Mouse (Mus musculus) CD4-positive, CD25-positive, alpha-beta regulatory T cell, adult 2 months (primary cell): ENCODE results near the gene Slc4a11.

Source experiments
- DNase-seq: peaks from one replicate; pipeline ENCODE4 v3.0.0-alpha.2; 2012; ENCODE audit warnings: low read depth, low spot score

Slc4a11 gene

DNA sequence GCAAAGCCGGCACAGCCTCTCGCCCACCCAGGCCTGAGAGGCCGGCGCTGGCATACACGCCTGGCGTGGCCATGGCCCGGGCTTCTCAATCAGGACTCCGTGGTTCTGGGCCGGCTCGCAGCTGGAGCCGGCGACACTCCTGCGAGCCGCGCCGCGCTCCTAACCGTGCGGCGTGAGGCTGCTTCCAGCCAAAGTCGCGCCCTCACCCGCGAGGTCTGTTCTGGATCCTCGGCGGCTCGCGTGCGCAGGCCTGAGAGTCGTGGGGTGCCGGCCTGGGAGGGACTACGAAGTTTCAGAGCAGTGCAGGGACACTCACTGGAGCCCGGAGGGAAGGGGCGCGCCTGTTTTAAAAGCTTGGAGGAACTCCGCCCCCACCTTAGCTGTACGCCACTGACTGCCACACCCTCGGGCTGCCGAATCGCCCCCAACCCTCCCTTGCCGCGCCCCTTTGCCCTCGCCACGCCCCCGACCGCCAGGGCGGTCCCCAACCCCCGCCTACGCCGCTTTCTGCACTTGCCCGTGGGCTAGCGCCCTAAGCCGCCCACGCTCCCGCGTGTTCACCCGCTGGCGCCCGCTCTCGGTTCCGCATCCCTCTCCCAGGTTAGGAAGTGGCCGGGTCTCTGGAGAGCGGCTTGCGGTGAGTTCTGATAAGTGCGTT, at the start of gene Slc4a11:
Gene Slc4a11, minus strand, starts transcription at position 367 of the 658 bp plus-strand sequence.
- DNase-seq: peak; percentile 59

DNA sequence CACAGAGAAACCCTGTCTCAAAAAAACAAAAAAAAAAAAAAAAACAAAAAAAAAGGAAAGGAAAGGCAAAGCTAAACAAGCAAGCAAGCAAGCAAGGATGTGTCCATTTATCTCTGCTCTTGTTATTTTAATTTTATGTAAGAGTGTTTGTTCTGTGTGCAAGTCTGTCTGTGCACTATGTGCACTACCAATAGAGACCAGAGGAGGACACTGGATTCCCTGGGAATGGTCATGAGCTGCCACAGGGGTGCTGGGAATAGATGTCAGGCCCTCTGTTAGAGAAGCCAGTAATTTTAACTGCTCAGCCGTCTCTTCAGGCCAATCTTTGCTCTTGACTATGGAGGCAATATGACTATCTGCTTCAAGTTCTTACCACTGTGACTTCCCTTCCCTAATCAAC, 46.3 kb upstream of the Slc4a11 start:
- DNase-seq: no peak

DNA sequence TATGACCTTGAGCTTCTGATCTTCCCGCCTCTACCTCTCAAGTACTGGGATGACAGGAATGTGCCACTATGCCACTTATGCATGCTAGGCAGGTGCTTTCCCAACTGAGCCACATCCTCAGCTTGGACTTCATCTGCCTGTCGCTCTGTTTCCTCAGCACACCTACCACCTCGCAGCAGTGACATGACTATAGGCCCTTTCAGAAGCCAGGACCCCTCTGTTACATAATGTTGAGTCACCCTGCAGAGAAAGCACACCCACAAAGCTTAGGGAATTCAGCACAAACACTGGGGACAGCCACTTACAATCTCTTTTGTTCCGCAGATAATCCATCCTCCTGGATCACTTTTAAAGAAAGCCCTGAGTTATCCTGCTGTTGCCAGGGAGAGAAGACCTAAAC, 42.8 kb upstream of the Slc4a11 start:
- no peak for DNase-seq

DNA sequence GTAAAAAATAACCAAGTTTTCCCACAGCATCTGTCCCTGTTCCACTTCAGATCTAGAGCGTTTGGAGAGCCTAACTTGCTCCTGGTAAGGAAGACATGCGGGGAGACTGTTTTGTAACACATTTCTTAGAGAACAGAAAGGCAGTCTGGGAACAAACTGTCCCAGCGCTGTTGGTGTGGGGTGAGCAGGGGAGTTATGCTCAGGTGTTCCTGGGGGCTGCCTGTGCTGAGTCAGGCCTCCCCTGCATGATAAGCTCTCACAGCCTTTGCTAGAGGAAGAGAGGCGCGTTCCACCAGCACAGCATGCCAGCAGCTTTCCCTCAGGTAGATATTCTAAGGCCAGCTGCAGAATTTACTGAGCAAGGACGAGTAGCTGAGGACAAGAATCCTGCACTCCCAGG, 40.7 kb upstream of the Slc4a11 start:
- no peak for DNase-seq

DNA sequence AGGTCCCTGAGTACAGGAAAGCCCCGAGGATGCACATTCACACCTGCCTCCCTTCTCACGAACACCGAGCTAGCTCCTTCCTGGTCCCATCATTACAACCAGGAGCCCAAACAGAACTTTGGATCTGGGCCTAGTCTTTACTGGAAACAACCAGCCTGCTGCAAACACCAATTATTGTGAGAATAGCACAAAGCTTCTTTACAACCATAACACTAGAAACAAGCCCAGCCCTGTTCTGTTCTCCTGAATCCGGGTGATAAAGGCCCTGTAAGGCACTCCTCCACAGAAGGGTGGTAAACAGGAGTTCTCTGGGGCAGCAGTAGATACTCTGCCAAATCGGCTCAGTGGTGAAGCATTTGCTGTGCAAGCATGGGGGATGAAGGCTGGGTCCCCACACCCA, 38.0 kb upstream of the Slc4a11 start:
- DNase-seq: no peak

DNA sequence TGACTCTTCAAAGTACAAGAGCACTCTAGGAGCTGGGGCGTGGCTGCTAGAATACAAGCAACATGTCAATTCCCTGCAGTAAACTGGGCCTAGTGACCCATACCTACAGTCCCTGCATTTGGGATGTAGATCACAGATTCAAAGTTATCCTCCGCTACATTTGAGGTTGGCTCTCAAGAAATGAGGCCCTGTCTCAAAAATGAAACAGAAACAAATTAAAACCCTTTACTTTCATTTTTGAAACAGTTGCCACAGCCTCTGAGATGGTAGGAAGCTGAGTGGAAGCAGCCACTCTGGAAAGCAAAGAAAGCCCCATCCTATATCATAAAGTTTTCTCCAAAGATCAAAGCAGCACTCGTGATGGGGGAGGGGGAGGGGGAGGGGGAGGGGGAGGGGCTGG, 36.1 kb upstream of the Slc4a11 start:
- DNase-seq: peak; percentile 47

DNA sequence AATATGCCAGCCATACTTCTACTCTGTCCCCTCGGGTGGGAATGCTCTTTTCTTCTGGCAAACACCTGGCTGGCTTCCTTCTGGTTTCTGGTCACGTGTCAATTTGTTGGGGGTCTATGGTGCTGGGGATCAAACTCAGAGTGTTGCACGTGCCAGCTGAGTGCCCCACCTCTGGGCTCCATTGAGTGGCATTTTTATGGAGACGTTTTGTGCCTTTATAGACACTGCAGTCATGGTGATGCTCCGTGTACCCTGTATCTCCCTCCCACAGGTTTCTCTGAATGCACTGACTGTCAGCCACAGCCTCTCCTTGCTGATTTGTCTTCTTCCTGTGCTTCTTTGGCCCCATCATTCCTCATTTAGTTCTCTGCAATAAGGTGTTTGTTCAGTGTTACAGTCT, 34.5 kb upstream of the Slc4a11 start:
- no peak for DNase-seq

DNA sequence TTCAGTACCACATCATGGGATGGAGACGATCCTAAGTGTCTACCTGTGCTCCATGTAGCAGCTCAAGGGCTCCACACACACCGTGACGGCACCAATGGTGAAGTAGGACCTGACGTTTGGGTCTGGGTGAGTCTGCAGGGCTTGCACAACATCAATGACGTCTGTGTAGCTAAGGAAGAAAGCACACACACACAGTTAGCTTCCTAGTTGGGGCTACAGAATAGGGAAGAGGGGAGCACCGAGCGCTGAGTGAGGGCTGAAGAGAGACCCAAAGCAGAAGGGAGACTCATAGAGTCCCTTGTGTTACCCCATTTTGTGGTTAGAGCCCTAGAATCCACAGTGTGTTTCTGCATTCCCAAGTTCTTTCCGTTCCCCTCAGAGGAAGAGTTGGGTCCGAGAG, 33.4 kb upstream of the Slc4a11 start:
- no peak for DNase-seq

DNA sequence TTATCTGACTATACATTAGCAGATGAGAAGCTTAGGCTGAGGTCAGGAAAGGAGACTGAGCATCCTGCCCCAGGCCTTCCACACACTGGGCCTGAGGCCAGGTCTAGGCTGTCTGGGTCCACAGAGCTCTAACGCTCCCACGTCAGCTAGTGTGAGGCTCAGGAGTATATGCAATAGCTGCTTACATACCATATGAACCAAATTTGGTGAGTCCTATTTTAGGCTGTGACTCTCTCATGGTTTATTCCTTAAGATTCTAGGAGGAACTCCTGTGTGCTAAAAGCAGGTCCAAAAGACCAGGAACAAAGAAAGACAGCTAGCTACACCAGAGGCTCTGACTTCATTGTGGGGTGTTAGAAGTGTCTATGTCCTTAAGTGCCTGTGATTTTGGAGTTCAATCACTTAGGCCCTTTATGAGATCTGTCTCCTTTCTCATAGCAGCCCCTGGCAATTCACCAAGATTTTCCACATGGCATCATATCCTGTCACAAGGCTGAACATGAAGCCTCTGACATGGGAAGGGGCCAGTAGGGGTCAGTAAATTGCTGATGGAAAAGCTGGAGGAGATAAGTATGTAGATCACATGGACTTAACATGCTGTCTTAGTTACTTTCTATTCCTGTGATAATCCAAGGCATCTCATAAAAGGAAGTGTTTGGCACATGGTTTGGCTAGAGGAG, 31.7 kb upstream of the Slc4a11 start:
- no peak for DNase-seq

DNA sequence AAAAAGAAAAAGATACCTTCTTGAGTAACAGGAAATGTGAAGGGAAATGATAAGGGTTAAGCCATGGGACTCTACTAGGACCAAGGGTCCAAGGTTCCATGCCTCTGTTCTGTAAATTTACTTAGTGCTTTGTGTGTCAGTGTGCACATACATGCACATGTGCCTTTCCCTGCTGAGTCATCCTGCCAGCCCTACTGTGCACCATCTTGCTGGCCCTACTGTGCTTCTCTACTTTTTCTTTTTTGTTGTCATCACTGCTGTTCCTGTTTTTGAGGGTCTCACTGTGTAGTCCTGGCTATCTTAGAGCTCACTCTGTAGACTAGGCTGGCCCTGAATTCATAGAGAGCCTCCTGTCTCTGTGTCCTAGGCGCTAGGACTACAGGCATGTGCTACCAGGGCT, 30.4 kb upstream of the Slc4a11 start:
- no peak for DNase-seq

DNA sequence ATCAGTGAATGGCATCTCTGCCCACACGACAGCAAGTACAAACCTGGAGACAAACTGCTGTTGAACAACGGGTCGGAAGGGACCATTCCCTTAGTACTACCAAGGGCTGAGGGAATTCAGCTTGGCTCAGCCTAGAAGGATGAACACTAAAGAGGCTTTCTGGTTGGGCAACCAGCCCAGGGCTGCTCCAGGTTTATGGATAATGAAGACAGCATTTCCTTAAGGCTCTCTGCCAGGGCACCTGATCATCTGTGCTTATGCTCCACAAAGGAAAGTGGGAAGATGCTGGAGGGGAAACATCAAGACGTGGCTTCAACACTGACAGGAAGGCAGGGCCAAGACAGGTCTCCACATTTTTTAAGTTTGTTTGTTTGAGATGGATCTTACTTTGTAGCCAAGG, 27.1 kb upstream of the Slc4a11 start:
- no peak for DNase-seq

DNA sequence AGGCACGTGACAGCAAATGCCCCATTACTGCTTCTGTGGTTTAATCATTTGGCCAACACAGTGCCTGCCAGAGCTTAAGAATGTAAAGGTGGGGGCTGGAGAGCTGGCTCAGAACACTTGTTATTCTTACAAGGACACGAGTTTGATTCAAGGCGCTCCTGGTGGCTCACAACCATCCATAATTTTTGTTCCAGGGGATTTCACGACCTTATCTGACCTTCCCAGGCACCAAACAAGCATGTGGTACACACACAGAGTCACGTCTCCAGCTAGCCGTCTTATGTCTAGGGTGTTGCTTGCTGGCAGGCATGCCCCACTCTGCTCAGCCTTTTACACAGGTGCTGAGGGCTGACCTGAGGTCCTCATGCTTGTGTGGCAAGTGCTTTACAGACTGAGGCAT, 20.6 kb upstream of the Slc4a11 start:
- no peak for DNase-seq

DNA sequence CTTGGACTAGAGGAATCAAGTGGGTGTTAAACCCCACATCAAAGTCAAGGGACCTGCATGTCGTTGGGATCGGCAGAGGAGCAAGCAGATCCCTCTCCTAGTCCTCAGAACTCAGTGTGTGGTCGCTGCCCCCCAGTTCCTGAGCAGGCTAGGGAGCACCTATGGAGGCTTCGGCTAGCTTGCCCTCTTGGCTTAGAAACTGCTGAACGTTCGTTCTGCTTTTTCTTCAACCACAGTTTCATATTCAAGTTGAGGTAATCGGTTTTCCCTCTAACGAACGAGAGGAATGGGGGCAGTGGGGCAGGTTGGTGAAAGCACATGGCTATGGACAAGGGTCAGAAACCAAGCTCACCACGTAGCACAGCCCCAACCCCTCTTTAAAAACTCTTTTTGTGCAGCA, 9.7 kb upstream of the Slc4a11 start:
- DNase-seq: no peak

DNA sequence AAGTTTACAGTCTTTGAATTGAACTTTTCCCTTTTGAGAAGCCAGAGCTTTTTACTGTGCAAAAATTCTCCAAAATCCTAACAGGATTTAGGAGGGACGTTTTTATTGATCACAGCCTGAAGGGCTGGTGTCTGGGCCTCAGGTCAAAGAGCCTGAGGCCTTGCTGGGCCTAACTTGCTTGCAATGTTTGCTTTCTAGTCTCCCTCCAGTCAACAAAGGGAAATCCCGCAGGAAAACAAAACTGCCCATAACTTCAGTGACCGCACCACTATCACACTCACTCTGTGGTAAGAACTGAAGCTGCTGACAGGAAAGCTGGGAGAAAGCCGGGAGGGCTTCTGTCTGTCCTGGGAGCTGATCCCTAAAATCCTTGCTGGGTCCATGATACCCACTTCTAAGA, 9.3 kb upstream of the Slc4a11 start:
- no peak for DNase-seq

DNA sequence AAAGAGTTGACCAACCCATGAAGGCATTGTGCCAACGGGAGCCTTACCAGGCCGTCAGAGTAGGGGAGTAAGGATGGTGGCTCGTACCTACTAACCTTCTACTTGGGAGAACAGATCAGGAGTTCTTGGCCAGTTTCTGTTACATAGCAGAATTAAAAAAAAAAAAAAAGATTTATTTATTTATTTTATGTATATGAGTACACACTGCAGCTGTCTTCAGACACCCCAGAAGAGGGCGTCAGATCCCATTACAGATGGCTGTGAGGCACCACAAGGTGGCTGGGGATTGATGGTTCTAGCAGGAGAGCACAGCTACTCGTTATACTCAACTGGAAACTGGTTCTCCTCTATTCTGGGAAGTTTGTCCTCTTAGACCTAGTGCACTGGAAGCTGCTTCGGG, 7.9 kb upstream of the Slc4a11 start:
- DNase-seq: no peak

DNA sequence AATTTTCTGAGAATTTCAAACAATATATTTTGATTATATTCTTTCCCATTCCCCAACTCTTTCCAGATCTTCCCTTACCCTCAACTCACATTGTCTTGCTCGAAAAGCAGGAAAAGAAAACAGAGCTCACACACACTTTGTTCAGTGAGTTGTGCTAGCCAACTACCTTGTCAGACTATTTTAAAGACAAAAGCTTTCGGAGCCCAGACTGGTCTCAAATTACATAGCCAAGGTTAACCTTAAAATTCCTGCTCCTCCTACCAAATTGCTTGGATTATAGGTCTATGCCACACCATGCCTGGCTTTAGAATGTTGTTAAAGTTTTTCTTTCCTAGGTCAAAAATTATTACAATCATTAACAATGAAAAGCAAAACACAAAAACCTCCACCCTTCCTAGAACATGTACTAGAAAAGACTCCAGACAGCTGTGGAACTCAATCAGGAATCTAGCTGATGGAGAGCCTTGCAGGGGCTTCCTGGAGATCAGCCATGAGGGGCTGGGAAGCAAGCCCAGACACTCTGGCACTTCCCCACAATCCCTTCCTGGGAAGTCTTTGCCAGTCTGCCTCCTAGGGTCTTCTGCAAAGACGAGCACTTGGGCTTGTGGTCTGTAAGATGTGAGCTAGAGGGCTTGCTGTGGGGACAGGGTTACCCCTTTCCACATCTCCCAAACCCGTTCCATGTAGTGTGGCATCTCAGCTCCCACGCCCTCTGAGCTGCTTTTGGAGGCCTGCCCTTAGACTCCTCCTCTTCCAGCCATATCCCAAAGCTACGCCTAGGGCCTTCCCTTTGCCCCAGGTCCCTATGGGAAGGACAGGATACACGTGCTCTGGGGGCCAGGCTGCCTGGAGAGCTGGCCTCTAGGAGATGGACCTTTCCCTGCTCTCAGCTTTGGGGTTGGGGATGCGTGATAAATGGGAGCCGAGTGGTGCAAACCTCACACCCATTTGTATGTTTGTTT, 7.0 kb upstream of the Slc4a11 start:
- no peak for DNase-seq

DNA sequence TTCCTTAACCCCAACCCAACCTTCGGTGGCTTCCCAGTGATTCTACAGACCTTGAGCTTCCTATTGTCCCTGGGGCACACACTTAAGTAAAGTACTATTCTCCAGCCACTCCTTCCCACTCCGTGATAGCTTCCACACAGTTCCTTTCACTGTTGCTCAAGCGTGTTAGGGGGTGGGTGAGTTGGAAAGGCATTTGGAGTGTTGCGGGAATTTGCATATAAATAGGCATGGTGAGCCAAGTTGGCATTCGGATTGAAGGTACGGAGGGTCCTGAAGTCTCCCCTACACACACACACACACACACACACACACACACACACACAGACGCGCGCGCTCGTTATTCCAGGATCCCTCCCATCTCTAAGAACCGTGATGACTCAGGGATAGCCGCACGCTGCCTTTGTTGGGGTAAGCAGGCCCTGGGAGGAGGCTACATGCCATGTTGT, 525 bp upstream of the Slc4a11 start:
- no peak for DNase-seq

DNA sequence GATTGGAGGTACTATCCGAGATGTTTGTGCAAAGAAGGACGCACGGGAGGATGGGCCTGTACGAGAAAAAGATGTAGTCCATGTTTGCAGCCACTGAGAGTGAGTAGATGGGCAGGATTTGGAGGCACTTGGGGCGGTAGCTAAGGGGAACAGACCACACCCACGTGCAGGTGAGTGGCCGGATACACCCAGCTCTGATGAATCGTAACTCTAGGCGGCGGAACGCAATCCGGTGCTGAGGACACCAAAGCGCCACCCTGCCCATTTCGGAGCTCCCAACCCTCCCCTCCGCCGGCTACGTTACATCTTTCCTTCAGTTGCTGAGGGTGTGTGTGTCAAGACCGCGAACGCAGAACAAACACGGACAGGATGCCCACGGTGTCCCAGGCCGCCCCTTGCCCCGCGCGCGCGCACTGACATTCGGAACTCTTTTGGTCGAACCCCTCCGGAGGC, 593 bp downstream of the Slc4a11 start:
- peak; percentile 48 for DNase-seq

DNA sequence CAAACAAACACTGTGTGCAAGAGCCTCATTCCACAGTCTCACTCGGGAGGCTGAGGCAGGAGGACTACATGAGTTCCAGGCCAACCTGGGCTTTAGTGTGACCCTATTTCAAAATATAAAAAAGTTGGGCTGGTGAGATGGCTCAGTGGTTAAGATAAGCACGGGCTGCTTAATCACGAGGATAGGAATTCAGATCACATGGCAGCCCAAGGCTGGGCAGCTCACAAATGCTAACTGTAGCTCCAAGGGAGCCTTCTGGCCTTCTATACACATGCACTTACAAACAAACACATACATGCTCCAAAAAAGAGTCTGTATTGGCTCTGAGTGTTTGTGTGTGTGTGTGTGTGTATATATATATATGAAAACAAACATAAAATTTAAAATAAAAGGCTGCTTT, 3.8 kb downstream of the Slc4a11 start:
- no peak for DNase-seq

DNA sequence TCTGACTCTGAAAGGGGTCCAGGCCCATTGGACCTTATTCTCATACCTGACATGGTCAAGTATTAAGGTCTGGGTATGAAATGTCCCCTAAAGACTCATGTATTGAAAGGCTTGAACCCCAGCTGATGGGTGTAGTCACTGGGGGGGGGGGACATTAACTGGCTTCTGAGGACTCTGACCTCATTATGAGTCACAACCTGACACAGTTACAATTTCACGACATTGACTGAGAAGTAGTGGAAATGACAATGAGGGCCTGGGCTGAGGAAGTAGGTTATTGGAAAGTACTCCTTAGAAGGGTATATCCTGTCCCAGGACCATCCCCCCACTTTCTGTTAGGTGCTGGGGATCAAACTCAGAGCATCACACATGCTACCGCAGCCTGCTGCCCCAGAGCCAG, 8.3 kb downstream of the Slc4a11 start:
- no peak for DNase-seq

DNA sequence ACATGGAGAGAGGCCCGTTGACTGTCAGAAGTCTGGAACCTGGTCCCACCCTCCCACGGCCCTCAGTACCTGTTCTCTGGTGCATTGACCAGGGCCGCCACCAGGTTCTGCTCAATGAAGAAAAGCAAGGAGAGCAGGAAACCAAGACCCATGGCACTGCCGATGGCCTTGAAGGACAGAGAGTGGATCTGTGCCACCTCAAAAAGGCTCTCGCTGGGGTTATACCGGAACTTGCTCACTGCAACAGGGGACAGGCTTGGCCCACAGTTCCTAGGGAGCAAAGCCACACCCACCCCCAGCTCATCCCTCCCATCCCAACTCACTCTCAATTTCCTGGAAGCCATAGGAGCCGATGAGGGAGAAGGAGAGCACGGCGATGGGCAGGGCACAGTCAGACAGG, 11.9 kb downstream of the Slc4a11 start:
- DNase-seq: no peak

DNA sequence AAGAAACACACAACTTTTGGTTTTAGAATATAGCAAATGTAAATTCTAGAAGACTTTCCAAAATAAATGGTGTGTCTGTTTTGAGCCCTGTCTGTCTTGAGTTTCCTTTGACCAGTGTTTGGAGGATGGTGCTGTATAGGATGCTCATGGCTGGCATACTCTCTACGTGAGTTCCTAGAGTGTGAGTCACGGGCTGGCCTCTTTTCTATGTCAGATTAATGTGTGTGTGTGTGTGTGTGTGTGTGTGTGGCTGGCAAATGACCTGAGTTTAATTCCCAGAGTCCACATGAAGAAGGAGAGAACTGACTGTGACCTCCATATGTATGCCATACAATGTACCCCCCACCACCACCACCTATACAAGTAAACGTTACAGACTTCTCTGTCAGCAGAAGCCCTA, 15.8 kb downstream of the Slc4a11 start:
- DNase-seq: no peak
